Mouse (Mus musculus) ovary, postnatal 36 days (tissue): ENCODE results near the gene Fbn1.

Experiments
- DNase-seq: peaks from one replicate; pipeline ENCODE4 v3.0.0; 2022; ENCODE audit warnings: low spot score, mixed read lengths

Gene Fbn1

DNA sequence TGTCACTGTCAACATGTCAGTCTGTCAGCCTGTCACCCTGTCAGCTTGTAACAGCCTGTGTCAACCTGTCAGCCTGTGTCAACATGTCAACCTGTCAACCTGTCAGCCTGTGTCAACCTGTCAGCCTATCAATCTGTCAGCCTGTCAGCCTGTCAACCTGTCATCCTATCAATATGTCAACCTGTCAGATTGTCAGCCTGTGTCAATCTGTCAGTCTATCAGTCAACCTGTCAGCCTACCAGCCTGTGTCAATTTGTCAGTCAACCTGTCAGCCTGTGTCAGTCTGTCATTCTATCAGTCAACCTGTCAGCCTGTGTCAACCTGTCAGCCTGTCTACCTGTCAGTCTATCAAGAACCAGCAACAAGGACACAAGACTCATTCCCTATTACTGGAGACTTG, 6.3 kb downstream of the Fbn1 start:
- DNase-seq, result no peak

DNA sequence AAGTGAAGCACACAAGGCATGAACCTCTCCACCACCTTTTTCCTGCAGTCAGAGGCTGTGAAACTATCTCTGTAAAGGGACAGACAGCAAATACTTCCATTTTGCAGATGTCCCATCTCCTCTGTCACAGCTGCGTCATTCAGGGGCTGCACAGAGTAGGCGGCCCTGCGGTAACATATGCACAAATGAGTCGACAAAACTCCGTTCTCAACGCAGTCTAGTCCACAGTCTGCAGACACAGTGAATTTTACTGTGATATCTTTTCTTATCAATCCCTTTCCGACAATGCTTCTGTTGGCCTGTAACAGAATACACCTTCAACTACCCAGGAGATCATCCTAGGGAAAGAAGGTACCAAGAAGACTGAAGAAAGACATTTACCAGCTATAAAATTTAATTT, 9.6 kb downstream of the Fbn1 start:
- DNase-seq, result no peak

DNA sequence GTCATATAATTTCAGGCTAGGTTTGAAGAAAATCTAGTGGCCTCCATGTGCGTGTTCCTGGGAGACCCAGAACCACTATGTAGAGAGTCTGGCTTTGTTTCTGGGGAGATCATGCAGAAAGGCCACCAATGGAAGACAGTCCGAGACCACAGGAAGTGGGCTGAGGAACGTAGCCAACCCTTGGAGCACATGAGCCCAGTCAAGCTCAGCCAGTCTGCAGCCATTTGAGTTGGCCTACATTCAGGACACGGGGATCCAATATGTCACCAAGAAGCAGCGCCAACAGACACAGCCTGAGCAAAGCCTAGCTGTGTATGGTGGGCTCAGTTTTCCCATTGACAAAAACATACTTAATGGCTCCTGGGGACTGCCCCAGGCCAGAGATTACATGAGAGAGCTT, 11.1 kb downstream of the Fbn1 start:
- no peak for DNase-seq

DNA sequence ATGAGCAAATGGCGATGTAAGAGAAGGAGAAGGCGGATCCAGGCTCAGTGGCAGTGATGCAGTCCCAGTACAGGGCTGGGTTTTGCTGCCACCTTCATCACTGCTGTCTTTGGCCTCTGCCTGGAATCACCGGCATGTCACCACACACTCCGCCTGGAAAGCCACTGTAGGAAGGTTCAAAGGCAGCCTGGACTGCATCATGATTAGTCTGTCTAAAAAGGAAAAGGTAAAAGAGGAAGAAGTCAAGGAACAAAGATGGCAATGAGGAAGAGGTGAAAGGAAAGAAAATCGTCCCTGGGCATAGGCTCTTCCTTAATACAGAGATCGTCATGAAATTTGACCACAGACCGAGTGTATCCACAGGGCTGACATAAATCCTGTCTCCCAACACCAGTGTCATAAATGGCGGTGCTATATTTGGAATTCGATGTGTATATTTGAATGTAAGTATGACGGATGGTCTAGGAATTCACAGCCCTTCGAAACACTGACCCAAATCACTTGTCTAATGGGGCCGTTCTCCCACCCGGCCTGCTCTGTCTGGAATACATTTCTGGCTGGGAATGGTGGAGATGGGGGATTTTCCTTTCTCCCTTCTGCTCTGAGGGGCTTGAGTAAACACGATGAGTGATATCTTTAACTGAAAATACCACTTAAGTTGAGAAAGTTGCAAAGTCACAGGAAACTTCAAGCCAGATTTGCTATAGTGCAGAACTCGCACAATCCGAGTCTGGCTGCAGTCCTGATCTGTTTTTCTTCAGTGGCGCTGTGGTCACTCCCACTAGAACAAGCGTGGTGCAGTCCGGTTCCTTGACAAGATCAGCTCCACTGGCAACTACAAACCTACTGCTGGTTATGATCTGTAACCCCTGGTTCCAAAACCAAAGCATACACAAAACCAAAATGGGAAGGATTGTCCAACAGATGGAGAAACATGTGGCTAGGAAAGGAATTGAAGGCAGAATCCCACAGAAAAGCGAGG, 12.7 kb downstream of the Fbn1 start:
- no peak for DNase-seq

DNA sequence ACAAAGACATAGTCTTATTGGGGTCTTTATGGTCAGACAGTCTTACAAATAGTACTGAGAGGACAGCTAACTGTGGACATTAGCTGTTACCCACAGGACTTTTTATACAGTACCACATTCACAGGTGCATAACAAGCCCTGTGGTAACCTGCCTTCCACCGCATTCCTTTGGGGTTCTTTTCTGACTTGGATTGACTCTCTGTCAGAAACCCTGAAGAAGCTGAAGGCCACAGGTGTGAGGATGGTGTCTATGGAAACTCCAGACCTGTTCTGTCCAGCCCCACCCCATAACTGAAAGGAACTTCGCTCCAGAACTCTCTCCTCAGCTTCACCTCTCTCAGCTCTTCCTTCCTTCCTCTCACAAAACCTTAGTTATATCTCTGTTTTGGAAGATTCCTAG, 13.5 kb downstream of the Fbn1 start:
- no peak for DNase-seq

DNA sequence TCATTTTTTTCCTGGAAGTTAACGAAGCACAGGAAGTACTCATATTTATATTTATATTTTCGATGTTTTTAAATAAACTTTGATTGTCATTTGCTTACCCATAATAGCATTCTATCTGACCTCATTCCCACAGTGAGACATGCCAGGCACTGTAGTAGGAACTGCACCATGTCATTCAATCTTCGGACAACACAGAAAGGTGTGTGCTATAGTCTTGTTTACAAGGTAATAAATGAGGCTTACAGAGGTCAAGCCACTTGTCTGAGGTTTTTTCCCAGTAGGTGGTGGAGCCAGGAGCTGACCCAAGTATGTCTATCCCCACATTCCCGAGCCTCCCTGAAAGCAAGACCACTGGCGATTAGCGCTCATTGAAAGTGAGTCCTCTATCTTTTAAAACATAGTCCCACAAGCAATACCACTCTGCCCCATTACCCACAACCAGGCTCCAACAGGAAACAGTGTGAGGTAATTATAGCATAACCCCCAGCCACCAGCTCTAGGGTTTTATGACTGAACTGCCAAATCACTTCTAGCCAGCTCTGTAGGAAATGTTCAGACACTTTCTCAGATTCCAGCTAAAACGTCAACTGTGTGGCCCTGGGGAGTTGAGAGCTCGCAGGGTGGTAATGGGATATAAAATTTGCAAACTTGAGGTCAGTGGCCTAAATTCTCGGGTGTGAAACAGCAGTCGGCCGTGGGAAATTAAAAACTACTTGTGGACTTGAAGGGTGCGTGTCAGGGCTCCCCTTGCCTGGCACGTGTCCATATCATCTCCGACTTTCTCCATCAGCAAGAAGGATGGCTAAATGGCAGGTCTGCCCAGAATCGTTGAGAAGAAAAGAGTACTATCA, 15.5 kb downstream of the Fbn1 start:
- no peak for DNase-seq

DNA sequence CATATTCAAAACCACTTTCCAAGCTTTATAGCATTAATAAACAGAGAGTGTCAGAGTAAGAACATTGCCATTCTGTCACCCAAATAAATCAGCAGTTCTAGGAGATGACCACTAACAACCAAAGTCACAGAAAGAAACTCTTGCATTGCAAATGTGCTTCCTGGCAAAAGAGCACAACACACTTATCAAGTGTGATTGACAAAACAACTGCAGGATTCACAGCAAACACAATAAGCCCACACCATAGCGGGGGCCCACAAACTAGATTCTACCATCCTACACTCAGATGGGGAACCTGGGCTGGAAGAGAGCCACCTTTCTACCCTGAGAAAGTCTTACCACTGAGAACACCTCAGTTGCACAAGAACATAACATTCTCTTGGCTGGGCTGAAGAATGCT, 17.8 kb downstream of the Fbn1 start:
- DNase-seq, result no peak

DNA sequence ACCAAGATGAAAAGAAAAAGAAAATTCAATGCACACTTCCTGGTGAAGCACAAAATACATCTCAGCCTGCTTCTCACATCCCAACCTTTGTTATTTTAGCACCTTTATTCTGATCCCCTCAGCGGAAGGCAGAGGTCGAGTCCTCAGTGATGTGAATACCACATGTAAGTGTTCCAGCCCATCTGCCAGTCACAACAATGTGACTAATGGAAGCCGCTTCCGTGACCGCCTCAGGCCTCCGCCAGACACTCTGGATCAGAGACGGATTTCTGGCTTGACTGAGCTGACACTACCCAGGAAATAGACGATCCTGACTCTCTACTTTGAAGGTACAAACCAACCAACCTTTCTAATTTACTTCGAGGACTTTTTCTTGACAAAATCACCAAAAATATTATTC, 22.9 kb downstream of the Fbn1 start:
- no peak for DNase-seq

DNA sequence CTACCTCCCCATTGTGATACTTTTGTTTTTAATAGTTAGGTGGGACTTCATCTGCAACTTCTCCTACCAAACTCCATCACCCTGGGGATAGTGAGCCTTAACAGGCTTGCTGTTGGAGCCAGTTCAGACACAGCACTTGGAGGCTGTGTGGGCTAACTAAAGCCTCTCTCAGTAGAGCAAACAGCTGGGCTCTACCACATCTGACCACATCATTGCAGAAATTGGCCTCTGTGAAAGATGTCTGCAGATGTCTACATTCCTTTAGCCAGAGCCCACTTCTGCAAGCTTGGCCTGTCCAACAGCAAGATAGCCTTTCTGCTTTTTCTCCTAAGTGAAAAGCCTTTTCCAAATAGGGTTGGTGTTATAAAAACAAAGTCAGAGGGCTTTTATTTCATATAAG, 23.6 kb downstream of the Fbn1 start:
- no peak for DNase-seq

DNA sequence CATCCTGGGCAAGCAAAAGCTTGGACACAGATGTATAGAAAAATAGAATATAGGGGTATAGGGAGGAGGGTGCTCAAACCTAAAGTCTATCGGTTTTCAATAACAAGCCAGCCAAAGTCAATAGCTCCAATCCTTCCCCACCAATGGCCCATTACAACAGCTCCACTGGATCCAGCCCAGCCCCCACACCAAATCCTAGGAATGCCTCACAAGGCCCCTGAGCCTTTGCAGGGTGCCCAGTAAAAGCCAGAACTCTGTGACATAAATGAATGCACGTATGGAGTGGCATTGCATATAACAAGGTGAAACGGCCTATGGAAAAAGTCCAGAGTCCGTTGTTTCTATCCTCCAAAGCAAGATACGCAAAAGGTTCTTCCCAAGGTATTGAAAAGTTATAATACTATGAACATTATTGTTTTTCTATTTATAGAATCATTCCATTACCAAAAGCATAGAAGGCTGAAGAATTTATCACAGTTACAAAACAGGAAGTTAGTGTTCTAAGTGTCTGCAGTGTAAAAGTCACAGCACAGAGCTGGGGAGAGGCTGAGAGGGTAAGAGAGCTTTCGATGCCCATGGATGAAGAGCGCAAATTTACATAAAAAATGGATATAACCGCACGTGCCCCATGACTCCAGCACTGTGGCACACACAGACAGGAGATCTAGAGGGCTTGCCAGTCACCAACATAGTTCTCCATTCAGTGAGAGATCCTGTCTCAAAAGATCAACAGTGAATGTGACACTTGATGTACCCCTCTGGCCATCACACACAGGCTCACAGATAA, 26.1 kb downstream of the Fbn1 start:
- DNase-seq, result no peak

DNA sequence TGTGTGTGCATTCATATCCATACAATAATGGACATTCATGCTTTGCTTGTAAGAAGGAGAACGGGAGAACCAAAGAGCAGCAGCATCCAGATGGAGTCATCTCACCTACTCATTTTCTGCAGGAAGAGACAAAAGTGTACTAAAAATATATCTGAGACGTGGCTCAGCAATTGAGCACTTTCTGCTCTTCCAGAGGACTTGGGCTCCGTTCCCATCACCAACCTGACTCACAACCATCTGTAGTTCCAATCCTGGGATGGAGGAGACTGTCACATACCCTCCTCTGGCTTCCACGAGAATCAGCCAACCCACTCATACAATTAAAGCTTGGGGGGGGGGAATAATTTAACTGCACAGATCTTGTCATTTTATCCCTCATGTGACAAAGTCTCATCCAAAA, 26.7 kb downstream of the Fbn1 start:
- DNase-seq, result no peak

DNA sequence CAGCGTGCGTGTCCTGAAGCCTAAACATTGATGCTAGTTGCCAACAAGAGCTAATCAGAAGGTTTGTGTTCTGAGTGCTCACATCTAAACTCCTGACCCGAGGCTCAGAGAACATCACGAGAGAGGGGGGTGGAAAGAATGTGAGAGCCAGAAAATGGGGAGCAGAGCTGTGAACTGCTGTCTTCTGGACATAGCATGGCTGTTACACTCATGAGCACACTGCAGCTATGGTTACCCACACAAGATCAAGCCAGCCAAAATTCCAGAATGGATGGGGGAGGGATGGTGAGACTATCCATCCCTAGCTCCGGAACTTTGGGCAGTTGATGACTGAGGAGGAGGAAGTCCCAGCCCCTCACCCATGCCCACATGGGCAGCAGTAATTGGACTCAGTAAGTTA, 27.7 kb downstream of the Fbn1 start:
- DNase-seq, result no peak

DNA sequence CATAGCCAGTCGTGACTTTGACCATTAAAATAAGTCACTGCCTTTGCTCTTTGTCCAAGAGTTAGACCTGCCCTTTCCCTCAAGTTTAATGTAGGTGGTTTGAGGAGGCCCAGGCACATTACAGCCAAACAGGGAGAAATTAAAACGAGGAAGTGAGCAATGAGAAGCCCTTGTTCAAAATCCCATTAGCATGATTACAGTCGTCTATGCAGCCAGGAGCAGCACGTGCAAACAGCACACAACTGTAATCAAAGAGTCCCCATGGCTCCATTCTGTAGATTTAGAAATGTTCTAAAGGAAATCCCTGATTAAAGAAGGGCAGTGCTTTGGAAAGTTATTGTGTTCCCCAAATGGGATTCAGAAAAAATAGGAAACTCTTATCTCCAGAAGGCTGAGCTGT, 29.1 kb downstream of the Fbn1 start:
- DNase-seq, result no peak

DNA sequence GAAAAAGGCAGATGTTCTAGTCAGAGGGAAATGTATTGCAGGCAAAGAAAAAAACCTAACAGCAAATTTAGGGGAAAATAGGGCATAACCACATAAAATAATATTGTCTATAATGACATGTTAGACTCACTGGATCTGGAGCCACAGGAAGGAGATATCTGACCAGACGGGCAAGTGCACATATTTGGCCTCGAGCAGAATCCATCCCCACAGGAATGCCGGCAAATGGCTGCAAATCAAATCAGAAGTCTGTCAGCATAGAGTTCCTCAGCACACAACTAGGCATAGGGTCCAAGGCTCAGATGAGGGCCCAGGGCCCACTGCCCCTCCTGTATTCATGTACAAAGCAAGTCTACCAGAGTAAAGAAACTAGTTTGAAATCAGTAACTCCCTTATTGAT, 30.4 kb downstream of the Fbn1 start:
- no peak for DNase-seq

DNA sequence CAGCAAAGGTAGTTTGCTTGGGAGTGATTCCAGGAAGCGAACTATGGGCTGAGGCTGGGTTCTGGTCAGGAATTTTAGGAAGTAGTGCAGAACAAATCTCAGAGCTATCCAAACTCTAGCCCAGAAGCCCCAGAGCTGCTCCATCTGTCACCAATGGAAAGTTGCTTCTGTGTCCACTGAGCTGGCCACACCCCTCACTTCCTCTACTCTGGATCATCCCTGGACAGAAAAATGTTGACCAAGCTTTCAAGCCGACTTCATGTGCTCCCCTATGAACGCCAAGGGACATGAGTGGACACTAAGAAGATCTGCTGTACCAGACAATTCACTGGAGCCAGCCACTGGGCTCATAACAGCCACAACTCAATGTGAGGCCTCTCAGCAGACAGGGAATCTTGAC, 31.6 kb downstream of the Fbn1 start:
- no peak for DNase-seq

DNA sequence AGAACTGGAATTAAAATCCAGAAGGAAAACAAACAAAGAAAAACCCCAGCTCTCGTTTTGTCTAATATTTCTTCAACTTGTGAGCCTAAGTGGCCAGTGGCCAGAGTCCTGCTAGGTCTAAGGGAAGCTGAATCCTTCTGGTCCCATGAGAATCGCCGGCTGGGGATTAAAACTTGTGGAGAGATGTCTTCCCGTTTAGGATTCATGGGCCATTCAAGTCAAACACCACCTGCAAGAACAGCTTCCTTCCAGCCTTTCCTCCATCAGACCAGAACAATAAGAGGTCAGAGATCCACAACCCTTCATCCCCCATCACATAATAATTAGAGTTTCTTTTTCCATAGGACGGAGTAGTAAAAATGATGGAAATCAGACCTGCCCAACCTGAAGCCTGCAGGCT, 33.1 kb downstream of the Fbn1 start:
- no peak for DNase-seq

DNA sequence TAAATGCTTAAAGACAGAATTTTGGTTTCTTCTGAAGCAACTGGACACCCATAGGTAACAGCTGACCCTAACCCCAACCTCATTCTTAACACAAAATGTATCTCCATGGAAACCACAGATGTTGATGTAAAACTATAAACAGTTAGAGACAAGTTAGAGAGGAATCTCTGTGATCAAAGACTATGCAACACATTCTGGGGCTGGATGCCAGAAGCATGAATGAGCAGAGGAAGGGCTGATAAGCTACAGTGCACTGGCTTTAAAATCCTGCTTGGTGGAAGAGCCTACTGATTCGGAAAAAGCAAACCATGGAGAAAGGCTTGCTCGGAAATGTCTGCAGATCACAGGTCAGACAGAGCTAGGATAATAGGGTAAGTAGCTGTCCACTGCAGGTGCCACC, 34.6 kb downstream of the Fbn1 start:
- no peak for DNase-seq

DNA sequence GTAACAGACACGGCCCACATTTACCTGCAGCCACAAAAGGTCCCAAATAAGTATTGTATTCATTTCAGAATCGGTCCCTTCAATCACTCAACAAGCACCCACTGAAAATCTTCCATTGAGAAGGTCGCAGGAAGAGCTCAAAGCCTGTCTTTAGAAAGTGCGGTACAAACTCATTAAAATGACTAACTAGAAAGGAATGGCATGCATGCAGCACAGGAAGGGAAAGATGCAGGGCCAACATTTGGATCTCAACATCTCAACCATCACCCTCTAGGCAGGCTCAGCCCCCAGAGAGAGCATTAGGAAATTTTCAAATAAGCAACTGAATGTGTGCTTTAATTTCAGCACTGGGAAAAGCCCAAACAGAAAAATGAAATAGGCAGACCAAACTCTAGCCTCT, 36.1 kb downstream of the Fbn1 start:
- no peak for DNase-seq

DNA sequence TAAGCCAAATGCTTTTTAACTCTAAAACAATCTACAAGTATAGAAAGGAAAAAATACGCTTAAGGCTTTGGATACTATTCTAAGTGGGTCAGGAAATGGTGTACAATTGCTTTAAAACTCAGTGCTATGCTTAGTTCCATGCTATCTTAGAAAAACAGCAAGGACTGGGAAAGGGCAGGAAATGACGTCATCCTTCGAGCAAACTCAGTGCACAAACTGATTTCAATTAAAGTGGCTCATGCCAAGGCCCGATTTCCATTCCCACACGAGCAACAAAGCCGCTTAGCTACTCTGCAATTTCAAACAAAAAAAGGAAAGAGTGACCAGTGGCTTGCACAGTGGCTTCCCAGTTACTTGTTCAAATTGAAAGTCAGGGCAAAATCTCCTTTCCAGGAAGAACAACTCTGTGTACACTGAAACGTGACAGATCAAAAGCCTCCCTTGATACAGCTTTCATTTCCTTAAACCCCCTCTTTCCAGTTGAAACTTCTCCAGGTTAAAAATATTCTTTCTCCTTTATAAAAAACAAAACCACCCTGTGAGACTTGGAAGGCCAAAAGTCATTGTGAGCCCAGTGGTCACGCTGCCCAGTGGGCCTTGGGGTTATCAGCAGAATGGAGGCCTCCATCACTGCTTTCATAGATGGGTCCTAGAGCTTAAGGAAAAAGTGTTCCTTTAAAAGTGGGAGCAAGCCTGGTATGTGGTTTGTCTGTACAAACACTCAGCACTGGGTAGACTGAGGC, 37.1 kb downstream of the Fbn1 start:
- no peak for DNase-seq

DNA sequence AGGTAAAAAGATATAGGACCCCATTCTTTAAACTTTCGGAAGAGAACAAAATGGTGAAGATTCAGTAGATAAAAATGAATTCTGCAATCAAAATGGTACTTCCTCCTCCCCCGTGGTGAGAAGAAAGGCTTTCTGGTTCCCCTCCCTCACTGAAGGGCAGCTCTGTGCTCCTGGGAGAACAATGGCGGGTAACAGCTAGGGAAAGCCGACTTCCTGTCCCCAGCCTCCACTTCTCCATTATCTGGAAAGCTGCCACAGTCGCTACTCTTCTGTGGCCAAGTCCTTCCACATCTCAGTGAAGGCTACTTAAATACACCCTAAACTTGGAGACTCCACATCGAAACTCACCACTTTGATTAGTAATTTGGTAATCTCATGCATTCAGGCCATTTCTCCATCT, 43.8 kb downstream of the Fbn1 start:
- no peak for DNase-seq

DNA sequence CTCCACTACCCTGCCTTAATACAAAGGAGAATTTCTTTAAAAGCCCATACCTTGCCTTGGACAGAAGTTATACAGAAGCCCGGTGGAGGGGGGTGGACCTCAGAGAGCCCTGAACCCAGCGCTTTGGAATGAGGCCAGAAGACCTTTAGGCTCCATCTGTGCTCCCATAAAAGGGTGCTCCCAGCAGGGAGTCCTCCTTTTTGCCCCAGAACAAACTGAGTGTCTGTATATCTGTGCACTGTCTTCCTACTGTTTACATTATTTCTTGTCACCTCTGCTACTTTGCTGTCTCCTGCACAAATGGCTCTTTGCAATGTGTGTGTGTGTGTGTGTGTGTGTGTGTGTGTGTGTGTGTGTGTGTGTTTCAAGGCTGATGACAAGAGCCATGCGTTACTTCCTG, 48.7 kb downstream of the Fbn1 start:
- no peak for DNase-seq
